Mouse (Mus musculus) cerebellum, adult 11-12 months (tissue): ENCODE measurements around the gene Wfdc1.

ENCODE experiments used
- DNase-seq: peaks from one replicate; pipeline ENCODE4 v3.0.0; 2022

Gene Wfdc1

GRCm38 (mm10) chr8:119697163-119697562, 31.0 kb downstream of the Wfdc1 start:
- no peak for DNase-seq

GRCm38 (mm10) chr8:119698960-119699359, 32.8 kb downstream of the Wfdc1 start:
- no peak for DNase-seq

GRCm38 (mm10) chr8:119699549-119700134, 33.5 kb downstream of the Wfdc1 start, which contains the start of gene Atp2c2:
Gene Atp2c2 (plus strand): TSS chr8:119700009.
- DNase-seq: no peak

GRCm38 (mm10) chr8:119702965-119703364, 36.8 kb downstream of the Wfdc1 start:
- DNase-seq: no peak

- DNase-seq: no peak
Observed at GRCm38 (mm10) chr8:119707146-119707545, 41.0 kb downstream of the Wfdc1 start.

- DNase-seq: no peak
Observed at GRCm38 (mm10) chr8:119708471-119708870, 42.3 kb downstream of the Wfdc1 start.

GRCm38 (mm10) chr8:119708878-119709702, 42.9 kb downstream of the Wfdc1 start:
- DNase-seq: no peak

GRCm38 (mm10) chr8:119709703-119710093, 43.5 kb downstream of the Wfdc1 start:
- DNase-seq: no peak

- no peak for DNase-seq
Observed at GRCm38 (mm10) chr8:119712226-119712625, 46.1 kb downstream of the Wfdc1 start.

GRCm38 (mm10) chr8:119713421-119713820, 47.3 kb downstream of the Wfdc1 start:
- DNase-seq: no peak

- DNase-seq: no peak
Observed at GRCm38 (mm10) chr8:119715221-119715620, 49.1 kb downstream of the Wfdc1 start.

GRCm38 (mm10) chr8:119716730-119717299, 50.6 kb downstream of the Wfdc1 start:
- no peak for DNase-seq

- DNase-seq: no peak
Observed at GRCm38 (mm10) chr8:119717765-119718164, 51.6 kb downstream of the Wfdc1 start.

- no peak for DNase-seq
Observed at GRCm38 (mm10) chr8:119719011-119719501, 52.9 kb downstream of the Wfdc1 start.

- DNase-seq: no peak
Observed at GRCm38 (mm10) chr8:119722348-119722747, 56.2 kb downstream of the Wfdc1 start.

- no peak for DNase-seq
Observed at GRCm38 (mm10) chr8:119723676-119724075, 57.5 kb downstream of the Wfdc1 start.

- DNase-seq: no peak
Observed at GRCm38 (mm10) chr8:119724596-119724995, 58.4 kb downstream of the Wfdc1 start.

- no peak for DNase-seq
Observed at GRCm38 (mm10) chr8:119727093-119727492, 60.9 kb downstream of the Wfdc1 start.

- DNase-seq: no peak
Observed at GRCm38 (mm10) chr8:119728351-119728895, 62.3 kb downstream of the Wfdc1 start.

GRCm38 (mm10) chr8:119732072-119732471, 65.9 kb downstream of the Wfdc1 start:
- DNase-seq: no peak

- DNase-seq: no peak
Observed at GRCm38 (mm10) chr8:119736348-119736917, 70.3 kb downstream of the Wfdc1 start.

- no peak for DNase-seq
Observed at GRCm38 (mm10) chr8:119737093-119737900, 71.1 kb downstream of the Wfdc1 start.
